Mouse (Mus musculus) C2C12 (cell line): Measurements from ENCODE around the gene Klhdc7b.

Source experiments
- CTCF ChIP-seq: IDR thresholded peaks from one replicate; pipeline ENCODE4 v1.5.1; 2011; ENCODE audit not compliant: control insufficient read depth, insufficient read depth, insufficient read length
- MYOD1 ChIP-seq: IDR thresholded peaks from one replicate; pipeline ENCODE4 v1.6.1; 2011; ENCODE audit warnings: low read depth; ENCODE audit not compliant: control insufficient read depth, insufficient read length
- MYOG ChIP-seq: IDR thresholded peaks from one replicate; pipeline ENCODE4 v1.6.1; 2011; ENCODE audit not compliant: control insufficient read depth, insufficient read length; ENCODE audit errors: extremely low read depth
- USF1 ChIP-seq: IDR thresholded peaks from one replicate; pipeline ENCODE4 v1.6.1; 2011; ENCODE audit warnings: low read depth, mild to moderate bottlenecking, control low read depth, moderate library complexity

- TF ChIP-seq CTCF (no peak), MYOD1 (no peak), MYOG (no peak), USF1 (peak; percentile 33)
Measured at GRCm38 (mm10) chr15:89404831-89405623, 20.3 kb downstream of the Klhdc7b start.
